Mouse (Mus musculus): Measurements from ENCODE around the gene Nphs2.

DNA sequence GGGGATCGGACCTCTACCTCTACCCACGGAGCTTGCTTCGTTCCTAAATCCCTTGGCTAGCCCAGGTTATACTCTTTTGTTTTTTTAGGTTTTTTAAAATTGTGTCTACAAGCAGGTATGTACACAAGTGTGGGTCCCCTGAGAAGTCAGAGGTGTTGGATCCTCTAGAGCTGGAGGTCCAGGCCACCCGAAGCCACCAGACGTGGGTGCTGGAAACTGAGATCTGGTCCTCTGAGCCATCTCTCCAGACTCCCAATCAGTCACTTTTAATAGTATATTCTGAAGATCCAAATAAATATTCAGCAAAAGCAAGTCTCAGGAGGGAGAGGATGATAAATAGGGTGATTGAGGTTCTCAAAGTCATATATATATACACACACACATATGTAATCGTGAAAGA is 20.5 kb upstream of the Nphs2 start:
- TF ChIP-seq POLR2A (IDR thresholded peaks at IDR 0.05; ENCODE audit: insufficient read depth, low read depth, low read length) (no peak), CTCF (IDR thresholded peaks at IDR 0.05) (no peak)

All from heart, adult 2 months (tissue).